Mouse (Mus musculus) kidney, postnatal 25 days (tissue): ENCODE results near the gene B4gat1.

ENCODE experiments used
- DNase-seq, 2 experiments: peaks; one replicate each; pipeline ENCODE4 v3.0.0; 2021; ENCODE audit warnings: mixed read lengths in 2 of 2

The B4gat1 gene

DNA sequence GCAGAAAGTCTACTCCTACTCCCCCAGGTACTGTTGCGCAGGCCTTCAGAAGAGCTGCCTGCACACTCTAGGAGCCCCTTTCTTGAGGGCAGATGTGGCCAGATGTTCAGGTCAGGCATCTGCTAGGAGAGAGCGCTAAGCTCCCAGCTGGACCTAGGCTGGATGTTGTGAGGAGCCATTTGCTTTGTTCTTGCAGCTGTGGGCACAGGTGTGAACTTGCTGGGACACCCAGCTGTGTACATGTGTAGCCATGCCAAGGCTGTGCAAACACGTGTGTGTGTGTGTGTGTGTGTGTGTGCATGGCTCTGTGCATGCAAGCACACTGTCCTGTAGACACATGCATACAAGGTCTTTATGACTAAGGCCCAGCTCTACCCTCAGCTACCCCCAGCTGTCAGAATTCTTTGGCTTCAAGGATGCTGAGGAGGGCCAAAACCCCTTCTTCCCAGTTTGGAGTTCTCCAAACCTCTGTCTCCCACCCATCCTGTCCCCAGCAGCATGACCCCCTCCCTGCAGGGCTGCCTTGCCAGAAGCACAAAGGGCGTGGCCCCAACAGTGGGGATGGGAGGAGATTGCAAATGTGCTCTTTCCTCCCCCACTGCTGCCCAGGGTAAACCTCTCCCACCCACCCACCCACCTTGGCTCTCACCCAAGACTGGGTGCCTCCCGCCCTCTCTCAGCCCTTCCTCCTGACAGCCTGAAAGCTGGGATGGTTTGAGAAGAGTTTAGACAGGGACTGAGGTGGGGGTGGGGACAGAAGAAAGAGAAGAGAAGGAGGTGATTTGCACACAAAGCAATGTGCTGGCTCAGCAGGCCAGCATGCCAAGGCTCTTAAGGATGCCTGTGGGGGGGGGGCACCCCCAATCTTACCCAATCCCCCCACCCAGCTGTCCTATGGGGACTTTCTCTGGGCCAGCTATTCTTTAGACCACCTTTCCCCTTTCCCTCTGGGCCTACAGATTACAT, 22.0 kb downstream of the B4gat1 start:
- peak in 1 of 2 experiments; percentile 35 for DNase-seq

DNA sequence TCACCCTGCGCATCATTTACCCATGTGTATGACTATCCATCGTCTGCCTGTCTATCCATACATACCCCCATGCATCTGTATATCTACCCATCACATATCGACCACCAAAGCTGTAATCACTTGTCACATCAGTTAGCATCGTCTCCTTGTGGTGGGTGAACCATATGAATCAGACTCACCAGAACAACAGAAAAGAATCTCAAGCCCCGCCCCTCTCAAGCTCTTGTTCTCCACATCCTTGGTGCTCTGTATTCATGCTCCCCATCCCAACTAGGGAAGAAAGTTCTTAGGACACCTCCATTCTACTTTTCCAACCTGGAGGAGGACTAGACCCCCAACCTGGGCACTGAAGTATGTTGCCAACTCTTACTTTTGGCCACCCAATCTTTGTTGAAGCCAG, 23.4 kb downstream of the B4gat1 start:
- no peak for DNase-seq

DNA sequence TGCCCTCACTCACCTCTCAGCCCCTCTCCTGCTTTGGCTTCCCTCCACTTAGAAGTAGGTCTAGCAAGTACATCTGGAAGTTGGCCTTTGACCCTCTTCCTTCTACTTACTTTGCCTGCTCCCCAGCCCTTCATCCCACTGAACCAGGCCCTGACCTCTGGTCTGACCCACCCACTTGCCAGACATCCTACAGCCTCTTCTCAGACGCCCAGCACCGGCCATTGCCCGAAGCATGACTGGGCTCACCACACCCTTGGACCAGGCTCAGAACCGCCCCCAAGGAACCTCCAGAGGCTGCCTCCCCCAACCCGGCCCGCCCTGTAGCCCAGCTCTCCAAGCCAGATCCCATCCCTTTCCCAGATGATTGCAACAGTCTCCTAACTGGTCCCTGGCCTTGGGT, 23.8 kb downstream of the B4gat1 start:
- peak in 1 of 2 experiments; percentile 28 for DNase-seq

DNA sequence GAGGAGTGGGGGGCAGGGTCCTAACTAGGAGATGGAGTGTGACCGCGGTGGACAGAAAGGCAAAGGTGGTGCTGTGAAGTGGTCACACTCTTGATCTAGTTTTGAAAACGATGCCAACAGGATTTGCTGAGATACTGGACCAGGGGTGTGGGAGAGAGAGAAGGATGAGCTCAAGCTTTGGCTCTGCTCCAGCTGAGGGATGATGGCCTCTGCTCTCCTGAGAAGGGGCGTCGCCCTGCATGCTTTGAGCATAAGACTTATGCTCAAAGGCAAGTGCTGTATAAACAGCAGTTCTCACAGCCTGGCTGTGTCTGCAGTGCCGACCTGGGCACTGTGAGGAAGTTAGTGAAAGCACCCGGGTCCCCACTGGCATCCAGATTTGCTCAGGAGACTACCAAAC, 26.5 kb downstream of the B4gat1 start:
- peak in 1 of 2 experiments; percentile 31 for DNase-seq

DNA sequence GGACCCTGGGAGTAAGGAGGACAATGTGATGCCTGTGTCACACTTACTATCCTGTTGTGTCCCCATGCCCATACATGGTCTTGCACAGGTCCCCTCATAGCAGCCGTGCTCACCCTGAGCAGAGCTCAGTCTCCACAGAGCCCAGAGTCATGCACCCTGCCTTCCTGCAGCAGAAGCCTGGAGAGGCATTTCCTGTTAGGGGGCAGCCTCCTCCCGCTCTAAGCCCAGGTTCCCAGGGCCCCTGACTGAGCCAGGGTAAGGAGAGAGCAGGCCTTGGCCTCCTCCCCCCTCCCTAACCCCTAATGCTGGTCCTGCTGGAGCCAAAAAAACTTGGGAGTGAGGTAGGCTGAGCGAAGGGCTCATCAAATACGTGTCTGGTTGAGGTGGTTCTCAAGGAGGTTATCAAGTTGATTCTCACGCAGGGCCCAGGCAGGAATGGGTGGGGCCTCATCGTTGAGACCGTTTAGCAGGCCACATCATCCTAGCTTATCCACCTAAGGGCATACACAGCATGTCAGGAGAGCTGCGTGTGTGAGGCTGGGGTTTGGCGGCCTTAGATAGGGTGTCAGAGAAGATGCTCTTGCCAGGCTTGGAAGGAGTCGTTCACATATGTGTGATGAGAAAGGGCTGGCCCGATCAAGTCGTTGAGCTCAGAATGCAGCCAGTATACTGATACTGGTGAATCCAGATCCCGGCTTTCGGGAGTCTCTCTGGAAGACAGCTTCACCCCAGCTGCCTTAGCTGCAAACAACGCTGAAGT, 28.6 kb downstream of the B4gat1 start:
- peak in 1 of 2 experiments; percentile 34 for DNase-seq

DNA sequence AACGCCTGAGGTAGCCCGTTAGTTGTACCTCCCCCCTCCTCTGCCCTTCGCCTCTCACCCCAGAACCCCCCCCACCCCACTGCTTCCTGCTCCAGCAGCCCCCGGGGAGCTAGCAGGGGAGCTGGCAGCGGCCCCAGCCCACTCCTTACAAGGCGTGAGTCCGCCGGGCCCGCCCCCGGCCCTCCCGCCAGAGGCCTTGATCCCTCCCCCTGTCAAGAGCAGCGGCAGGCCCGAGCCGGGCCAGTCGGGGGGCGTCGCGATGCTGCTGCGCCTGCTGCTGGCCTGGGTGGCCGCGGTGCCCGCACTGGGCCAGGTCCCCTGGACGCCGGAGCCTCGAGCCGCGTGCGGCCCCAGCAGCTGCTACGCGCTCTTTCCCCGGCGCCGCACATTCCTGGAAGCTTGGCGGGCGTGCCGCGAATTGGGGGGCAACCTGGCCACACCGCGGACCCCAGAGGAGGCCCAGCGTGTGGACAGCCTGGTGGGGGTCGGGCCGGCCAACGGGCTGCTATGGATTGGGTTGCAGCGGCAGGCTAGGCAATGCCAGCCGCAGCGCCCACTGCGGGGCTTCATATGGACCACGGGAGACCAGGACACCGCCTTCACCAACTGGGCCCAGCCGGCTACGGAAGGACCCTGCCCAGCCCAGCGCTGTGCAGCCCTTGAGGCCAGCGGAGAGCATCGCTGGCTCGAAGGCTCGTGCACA, 29.4 kb downstream of the B4gat1 start, which contains the start of gene Cd248:
TSS of gene Cd248 (plus strand) at position 212 of the 703 bp plus-strand sequence.
- DNase-seq, result peak; percentile 73 to 86

DNA sequence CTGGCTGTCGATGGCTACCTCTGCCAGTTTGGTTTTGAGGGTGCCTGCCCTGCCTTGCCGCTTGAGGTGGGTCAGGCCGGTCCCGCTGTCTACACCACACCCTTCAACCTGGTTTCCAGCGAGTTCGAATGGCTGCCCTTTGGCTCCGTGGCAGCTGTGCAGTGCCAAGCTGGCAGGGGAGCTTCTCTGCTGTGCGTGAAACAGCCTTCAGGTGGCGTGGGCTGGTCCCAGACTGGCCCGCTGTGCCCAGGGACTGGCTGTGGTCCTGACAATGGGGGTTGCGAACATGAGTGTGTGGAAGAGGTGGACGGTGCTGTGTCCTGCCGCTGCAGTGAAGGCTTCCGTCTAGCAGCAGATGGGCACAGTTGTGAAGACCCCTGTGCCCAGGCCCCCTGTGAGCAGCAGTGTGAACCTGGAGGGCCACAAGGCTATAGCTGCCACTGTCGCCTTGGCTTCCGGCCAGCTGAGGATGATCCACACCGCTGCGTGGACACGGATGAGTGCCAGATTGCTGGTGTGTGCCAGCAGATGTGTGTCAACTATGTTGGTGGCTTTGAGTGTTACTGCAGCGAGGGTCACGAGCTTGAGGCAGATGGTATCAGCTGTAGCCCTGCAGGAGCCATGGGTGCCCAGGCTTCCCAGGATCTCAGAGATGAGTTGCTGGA, 30.1 kb downstream of the B4gat1 start:
- DNase-seq, result peak; percentile 35 to 43

DNA sequence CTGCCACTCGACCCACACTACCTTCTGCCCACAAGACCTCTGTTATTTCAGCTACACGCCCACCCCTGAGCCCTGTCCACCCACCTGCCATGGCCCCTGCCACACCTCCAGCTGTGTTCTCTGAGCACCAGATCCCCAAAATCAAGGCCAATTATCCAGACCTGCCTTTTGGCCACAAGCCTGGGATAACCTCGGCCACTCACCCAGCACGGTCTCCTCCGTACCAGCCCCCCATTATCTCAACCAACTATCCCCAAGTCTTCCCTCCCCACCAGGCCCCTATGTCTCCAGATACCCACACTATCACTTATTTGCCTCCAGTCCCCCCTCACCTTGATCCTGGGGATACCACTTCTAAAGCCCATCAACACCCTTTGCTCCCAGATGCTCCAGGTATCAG, 30.9 kb downstream of the B4gat1 start:
- DNase-seq, result peak in 1 of 2 experiments; percentile 24

DNA sequence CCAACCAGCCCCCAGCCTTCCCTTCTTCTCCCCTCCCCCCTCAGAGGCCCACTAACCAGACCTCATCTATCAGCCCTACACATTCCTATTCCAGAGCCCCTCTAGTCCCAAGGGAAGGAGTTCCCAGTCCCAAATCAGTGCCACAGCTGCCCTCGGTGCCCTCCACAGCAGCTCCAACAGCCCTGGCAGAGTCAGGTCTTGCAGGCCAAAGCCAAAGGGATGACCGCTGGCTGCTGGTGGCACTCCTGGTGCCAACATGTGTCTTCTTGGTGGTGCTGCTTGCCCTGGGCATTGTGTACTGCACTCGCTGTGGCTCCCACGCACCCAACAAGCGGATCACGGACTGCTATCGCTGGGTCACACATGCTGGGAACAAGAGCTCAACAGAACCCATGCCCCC, 31.4 kb downstream of the B4gat1 start:
- DNase-seq, result peak in 1 of 2 experiments; percentile 29

DNA sequence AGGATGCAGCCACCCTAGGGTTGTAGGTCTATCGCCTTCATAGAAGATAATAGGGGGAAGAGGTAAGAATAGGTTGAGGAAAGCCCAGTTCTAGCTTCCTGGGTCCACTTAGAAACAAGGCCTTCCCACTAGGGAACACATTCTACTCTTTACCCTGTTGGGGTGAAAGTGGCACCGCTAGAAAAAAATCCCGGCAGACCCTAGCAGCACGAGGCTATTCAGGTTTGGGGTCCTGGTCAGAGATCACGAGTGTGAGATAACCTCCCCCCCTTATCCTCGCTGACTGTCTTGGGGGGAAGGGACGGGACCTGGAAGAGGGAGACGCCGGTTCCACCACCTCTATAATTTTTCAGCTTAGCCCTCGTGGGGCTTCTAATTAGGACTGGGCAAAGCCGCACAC, 32.5 kb downstream of the B4gat1 start:
- peak in 1 of 2 experiments; percentile 39 for DNase-seq

DNA sequence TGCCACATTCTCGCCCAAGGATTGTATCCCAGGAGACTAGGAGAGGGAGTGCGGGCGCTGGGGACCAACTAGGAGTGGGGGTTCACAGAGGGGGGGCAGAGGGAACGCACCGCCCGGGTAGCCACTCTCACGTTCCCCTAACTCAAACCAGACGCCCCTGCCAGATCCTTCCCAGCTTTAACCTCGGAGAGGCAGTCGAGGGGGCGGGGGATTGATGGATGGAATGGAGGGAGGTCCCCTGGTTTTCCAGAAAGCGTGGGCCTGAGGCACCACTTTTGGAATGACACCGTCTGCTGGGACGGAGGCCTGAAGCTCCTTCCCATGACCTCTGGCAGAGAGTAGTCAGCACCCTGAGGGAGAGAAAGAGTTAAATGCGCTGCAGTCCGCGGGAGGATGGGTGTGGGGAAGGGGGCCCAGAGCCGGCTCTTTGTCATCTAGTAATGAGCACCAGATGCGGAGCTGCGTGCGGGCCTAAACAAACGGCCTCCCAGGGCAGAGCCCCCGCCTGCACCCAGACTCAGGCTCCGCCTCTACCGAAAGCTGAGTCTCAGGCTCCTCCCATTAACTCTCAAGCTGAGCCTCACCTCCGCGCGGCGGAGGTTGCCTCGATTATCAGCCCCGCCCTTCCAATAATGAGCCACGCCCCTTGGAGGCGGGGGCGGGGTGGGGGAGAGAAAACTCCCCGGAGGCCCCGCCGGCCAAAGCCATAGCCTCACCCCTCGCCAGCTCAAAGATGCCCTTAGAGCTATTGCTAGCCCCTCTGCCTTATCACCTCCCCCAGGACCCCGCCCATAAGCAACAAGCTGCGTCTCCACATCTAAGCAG, 33.1 kb downstream of the B4gat1 start:
- peak; percentile 69 to 86 for DNase-seq

DNA sequence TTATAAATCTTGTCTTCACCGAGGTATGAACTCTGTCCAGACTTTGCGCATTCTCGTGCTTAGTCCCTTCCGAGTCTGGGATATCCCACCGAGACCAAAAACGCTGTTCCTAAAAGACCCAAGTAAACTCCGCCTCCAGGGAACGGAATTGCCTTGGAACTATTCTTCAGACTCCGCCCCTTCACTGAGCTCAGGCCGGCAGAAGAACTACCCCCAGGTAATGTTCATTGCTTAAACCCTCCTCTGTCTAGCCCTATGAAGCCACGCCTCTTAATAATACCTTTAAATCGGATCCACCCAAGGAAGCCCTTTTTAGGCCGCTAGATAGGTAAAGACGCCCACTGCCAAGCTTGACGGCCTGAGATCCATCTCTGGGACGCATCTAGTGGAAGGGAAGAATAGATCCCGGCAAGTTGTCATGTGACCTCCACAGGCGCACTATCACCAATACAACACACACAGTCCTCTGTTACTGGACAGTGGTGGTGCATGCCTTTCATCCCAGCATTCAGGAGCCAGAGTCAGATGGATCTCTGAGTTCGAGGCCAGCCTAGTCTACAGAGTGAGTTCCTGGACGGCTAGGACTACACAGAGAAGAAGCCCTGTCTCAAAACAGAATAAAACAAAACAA, 33.9 kb downstream of the B4gat1 start:
- peak in 1 of 2 experiments; percentile 26 for DNase-seq

DNA sequence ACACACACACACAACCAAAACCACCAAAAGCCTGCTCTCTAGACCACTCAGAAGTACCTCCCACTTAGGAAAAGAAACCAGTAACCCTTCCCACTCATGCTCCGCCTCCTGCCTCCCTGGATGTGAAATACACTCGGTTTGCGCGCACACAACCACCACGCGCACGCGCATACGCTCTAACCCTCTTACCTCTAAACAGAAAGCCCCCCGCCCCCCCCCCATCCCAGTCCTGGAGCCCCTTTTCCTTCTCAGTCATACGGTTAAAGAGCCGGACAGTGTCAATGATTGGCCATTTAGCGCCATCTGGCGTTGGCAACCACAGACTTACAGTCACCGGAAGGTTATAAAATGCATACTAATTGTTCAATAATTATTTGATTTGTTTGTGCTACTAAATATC, 34.4 kb downstream of the B4gat1 start:
- DNase-seq, result peak; percentile 69 to 83

DNA sequence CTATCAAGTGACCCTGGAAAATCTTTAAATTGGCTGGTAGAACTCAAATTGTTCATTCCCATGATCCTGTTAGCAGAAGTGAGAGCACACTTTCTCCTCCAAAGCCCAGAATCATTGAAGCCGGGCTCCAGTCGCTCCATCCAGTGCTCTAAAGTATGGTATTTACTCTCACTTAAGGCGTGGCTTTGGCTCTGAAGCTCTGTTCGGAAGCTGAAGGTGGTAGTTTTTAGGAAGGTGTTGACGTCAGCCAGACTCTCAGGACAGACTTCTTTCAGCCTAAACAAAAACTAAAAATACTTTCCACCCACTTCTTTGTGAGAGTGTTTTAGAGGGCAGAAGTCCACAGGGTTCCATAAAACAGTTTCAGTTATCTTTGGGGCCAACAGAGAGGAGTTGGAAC, 34.9 kb downstream of the B4gat1 start:
- DNase-seq, result no peak

DNA sequence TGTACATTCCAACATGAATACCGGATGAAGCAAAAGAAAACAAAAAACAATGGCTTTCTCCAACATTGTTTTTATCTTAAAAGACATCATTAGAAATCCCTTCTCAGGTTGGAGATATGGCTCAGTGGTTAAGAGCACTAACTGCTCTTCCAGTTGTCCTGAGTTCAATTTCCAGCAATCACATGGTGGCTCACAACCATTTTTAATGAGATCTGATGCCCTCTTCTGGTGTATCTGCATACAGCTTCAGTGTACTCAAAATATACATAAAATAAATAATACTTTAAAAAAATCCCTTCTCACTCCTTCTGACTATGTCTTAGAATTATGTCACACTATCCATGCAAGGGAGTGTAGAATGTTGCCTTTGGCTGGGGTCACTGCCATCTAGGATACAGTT, 40.7 kb downstream of the B4gat1 start:
- no peak for DNase-seq

DNA sequence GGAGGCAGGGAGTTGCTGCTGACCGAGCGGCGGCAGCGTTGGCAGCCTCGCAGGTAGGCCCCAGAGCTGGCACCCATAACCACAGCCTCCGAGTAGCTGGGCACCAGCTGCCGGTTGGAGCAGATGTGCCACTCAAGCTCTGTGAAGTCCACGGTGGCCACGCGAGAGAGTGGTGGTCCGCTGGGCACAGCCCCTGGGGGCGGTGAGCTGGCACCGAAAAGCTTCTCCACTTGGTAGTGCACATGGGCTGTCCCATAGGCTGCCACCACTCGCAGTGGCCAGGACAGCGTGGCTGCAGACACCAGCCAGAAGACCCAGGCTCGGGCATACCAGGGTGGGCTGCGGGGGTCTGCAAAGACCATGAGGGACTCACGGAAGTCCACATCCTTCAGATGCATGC, 43.4 kb downstream of the B4gat1 start:
- DNase-seq, result peak in 1 of 2 experiments; percentile 36

DNA sequence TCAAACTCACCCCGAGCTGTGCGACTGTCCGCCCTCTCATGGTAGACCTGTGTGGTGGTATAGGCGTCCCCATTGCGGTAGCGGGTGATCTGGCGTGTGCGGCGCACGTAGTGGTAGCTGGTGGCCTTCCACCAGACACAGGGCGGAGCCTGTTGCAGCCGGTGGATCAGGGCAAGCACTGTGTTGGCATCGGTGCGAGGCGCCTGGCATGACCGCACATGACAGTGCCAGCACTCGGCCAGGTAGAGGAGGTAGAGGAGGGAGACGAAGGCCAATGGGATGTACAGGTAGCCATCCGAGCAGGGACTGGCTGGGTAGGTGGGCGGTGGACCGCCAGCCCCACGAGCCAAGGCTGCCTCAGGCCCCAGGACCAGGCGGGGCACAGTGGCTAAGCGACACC, 44.0 kb downstream of the B4gat1 start:
- DNase-seq, result no peak

DNA sequence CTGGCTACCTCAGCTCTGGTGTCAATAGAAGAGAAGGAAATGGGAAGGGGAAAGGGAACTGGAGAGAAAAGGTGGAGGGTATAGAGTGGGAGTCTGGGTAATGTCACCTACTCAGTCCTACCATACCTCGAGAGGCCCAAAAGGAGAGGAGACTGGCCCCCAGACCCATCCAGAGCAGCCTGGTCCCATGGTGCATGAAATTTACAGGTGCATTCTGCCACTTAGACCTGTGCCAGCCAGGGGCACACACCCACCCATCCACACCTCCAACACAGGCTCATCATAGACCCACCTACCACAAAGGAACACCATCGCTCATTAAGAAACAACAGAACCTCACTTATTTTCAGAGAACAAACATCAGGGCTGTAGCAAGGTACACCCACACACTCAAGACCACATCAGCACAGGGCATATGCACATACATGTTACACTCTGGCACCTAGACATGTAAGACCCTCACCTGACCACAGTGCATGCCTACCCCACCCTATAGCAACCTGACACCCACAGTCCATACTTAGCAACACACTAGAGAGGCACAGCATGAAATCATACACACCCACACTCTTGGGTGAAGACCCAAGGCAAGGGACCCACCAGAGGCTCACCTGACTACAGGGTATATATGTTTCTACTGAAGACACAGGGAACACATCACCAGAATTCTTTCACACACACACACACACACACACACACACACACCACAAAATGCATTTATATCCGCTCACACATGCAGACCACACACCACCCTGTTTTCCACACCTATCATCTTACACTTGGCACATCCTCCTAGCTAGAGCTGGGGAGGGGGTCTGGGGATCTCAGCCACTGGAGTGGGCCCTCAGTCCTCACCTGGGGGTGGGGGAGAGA, 45.6 kb downstream of the B4gat1 start:
- DNase-seq, result no peak

DNA sequence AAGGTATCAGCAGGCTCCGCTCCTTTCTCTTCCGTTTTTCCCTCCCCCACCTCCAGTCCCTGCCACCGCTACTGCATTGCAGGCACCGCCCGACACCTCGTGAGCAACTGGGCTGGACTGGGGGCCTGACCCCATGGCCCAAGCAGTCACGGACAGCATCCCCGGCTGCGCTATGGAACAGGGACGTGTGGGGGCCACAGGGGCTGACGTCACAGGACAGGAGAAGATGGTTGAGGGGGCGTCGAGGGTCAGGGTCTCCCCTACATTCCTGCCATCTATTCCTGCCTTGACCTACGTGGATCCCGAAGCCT, 46.2 kb downstream of the B4gat1 start:
- peak in 1 of 2 experiments; percentile 39 for DNase-seq
